Mouse (Mus musculus): ENCODE results near the gene Setd1a. TPM values are rescaled to one million over a fixed set of nuclear protein-coding genes. Genes with fewer than 3 reads are reported as not detected.
"Not testable (repeated sequence)": the region's sequence is repeated elsewhere in the genome, so short reads cannot be mapped to it uniquely, and the experiment has no call there.

Setd1a gene
- total RNA-seq, 2 experiments from 2014 or later = 30.3 to 32.4 TPM

DNA sequence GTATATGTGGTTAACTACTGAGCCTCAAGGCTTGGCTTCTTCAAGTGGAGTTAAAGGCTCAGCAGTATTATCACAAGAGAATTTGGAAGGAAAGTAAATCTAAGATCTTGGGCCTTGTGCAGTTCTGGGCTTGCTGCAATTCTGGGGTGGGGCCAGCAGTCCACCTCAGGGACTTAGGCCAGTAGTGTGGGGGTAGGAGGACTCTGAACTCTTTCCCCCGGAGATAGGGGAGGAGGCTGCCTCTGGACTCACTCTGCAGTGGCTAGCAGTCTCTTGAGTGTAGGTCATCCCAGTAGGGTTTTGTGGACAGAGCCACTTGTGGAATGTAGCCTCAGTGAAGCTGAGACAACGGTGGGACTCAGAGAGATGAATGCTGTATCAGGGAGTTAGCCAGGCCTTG, 10.7 kb upstream of the Setd1a start:
- no peak for DNase-seq (ENCODE audit: low spot score in 2 of 2)

DNA sequence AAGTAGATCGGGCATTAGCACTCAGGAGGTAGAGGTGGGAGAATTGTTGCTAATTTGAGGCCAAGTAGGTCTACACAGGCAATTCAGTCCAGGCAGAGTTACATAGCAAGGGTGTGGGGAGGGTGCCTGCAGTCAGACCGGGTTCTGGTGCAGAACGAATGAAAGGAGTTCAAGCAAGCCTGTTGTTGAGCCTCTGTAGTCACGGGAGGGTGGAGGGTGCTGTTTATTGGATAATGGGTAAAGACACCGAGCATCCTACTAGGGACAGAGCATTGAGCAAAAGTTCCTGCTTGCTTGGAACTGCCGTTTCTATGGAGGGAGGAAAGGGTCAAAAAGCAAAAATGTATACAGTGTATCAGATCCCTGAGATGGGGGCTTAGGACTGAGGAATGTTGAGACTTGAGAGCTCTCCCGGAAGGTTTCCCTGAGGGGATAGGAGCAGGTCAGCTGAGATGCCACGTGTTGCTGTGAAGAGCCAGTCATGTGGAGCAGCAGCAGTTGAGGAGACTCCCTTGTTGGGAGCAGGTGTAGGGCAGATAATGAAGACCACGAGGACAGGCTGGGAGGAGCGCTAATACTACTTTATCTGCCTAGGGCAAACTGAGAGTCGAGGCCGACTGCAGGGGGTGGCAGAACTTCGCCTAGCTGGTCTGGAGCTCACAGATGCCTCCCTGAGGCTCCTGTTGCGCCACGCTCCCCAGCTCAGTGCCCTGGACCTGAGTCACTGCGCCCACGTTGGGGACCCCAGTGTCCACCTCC, 9.4 kb upstream of the Setd1a start:
- no peak for DNase-seq (ENCODE audit: low spot score in 2 of 2)

DNA sequence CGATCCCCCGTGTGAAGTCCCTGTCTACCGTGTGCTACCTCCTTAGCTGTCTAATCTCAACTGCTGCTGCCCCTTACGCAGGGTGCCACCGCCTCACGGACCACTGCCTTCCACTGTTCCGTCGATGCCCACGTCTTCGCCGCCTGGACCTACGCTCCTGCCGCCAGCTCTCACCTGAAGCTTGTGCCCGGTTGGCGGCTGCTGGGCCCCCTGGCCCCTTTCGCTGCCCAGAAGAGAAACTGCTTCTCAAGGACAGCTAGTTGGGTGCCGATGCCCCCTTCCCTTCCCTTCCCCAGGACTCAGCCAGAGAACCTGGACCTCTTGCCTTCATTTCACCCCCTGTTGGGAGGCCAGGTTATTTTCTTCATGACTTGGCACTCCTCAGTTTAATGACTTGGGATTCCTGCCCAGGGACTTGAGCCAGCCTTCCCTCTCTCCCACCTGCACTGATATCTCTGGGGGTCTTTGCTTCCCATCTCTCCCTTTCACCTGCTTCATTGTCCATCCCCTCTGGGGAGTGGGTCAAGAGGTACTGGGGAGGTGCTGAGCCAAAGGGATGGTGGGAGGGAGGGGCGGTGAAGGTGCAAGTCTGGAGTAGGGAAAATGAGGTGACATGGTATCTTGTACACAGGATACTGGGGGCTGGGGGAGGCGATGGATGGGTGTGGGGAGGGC, 8.7 kb upstream of the Setd1a start:
- DNase-seq (ENCODE audit: low spot score in 2 of 2) = no peak

DNA sequence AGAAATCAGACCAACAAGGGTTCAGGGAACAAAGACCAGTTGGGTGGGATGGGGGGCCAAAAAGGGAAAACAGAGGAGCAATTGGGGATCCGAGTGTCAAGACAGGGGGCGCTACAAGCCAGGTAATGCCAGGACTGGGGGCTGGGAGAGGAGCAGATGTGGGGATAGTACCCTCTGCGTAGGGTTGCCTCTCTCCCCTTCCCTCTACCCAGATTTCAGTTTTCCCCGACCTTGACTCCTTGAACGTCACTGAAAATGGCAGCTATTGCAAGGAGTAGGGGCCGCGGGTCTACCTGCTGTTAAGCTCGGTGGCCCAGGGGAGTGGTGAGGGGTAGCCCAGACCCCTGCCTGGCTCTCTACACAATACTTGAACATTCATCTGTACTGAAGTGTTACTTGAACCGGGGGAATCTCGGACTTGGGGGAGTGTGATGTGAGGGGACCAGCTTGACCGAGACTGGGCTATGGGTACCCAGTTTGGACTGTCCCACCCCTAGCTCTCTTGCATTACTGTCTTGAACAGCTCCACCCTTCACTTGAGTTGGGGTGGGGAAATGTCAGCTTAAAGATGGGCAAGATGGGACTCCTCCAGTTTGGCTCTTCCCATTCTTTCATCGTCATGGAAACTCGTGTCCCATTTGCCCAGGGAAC, 8.0 kb upstream of the Setd1a start:
- DNase-seq (ENCODE audit: low spot score in 2 of 2) = no peak

DNA sequence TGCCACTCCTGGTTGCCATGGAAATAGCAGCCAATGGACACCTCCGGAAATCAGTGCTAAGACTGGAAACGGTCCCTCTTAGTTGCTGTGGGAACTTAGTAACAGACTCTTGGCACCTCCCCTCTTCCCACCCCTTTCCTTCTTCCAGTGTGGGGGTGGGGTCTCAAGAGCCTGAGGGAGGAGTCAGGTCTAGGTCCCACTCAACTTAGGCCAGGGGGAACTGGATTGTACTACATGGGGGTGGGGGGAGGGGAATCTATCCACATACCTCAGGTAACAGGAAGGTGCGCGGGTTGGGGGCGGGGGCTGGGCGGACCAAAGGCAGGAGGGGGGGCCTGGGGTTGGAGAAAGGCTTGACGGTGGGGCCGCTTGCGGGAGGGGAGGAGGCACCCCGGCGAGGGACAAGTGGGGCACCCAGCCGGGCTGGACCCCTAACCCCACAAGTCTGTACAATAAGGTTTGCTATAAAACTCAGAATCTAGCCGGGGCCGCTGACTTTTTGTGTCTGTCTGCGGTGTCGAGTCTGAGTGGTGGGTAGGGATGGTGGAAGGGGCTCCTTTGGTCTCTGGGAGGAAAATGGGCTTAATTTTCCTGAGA, 7.4 kb upstream of the Setd1a start:
- DNase-seq (ENCODE audit: low spot score in 2 of 2) = peak; percentile 78 to 90

DNA sequence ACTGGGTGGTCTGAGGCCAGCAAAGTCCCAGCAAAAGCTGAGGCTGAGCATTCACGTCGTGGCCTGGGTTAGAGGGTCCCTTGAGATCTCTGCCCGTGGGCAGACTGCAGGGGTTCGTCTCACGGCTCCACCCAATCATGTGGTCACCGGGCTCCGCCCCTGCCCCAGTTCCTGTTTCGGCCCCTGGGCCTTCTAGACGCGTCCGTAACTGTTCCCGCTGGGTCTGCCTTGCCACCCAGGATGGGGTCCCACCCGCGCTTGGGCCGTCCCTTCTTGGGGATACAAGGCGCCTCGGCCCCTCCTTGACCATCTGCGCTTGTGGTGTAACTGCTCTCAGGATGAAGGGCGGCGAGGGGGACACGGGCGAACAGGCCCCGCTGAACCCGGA, 6.8 kb upstream of the Setd1a start, which contains the start of gene Orai3:
Gene Orai3, plus strand, starts transcription at position 165 of the 388 bp plus-strand sequence.
- DNase-seq (ENCODE audit: low spot score in 2 of 2) = peak; percentile 71 to 88

DNA sequence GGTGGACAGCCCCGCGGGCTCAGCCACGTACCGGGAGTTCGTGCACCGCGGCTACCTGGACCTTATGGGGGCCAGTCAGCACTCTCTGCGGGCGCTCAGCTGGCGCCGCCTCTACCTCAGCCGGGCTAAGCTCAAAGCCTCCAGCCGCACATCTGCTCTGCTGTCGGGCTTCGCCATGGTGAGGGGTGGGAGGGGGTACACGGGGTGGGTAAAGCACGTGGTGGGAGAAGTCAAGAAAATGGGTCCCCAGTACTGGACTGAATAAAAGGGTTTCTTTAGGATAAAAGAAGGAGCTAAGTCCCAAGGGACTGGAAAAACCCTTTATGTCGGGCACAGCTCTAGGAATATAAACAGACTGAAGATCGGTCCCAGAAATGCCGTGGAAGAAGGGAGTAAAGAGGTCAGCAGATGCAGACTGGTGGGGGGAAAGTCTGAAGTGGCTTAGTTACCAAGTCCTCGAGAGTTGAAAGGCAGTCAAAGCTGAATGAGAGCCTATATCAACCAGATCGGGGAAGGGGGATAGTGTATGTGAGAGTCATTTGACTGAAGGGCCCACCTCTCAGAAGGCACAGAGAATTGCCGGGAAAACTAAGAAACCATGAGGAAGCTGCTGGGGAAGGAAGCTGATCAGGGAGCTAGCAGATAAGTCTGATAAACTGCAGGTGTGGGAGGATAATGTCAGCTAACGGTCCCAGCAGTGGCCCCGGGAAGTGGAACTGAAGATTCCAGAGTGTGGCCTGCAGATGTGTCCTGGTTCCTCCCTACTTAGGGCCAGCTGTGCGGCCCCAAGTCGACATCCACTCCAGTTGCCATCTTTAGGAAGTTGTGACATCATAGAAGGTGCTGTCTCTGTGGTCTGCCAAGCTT, 6.2 kb upstream of the Setd1a start:
- DNase-seq (ENCODE audit: low spot score in 2 of 2) = no peak

DNA sequence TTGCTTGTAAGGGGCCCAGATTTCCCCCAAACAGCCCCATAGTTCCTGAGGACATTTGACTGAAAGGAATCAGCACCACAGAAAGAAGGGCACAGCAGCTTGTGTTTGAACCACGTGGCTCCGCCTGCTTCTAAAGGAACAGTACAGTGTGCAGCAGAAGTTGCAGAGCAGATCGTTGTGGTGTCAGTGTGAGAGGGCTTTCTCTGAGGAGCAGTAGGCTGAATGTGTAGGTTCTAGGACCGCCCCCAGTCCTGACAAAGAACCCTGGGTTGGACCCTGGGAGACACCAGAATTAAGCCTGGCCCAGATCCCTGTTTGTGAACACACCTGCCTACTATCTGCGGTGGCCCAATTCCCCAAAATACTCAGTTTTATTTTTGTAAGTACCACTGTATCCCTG, 5.2 kb upstream of the Setd1a start:
- DNase-seq (ENCODE audit: low spot score in 2 of 2) = no peak

DNA sequence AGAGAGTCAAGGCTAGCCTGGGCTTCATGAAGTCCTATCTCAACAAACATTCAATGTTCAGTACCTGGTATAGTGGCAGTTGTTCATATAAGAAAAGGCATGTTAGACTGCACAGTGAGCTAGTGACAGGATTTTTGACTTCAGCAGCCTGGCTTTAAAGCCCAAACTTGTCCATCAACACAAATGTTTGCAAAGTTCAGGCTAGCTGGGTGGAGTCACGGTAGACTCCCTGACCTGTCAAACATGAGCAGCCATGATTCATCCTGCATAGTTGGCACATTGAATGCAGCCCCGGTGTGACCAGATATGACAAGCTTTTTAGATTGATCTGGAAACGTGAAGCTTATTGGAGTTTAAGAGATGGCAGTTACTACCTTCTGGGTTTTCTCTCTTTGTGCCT, 4.4 kb upstream of the Setd1a start:
- DNase-seq (ENCODE audit: low spot score in 2 of 2) = no peak

DNA sequence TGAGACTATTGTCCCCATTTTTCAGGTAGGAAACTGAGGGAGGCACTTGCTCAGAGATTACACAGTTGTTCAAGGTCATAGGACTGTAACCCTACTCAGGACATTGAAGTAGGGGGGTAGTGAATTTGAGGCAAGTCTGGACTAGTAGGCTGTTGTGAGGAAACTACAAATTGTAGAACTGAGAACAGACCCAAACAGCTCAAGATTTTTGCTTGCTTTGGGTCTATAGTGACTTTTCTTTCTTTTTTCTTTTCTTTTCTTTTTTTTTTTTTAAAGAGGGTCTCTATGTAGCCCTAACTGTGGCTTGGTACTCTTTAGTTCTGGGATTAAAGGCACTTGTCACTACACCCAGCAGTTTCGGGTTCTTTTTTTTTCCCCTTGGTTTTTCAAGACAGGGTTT, 3.9 kb upstream of the Setd1a start:
- DNase-seq (ENCODE audit: low spot score in 2 of 2) = no peak

DNA sequence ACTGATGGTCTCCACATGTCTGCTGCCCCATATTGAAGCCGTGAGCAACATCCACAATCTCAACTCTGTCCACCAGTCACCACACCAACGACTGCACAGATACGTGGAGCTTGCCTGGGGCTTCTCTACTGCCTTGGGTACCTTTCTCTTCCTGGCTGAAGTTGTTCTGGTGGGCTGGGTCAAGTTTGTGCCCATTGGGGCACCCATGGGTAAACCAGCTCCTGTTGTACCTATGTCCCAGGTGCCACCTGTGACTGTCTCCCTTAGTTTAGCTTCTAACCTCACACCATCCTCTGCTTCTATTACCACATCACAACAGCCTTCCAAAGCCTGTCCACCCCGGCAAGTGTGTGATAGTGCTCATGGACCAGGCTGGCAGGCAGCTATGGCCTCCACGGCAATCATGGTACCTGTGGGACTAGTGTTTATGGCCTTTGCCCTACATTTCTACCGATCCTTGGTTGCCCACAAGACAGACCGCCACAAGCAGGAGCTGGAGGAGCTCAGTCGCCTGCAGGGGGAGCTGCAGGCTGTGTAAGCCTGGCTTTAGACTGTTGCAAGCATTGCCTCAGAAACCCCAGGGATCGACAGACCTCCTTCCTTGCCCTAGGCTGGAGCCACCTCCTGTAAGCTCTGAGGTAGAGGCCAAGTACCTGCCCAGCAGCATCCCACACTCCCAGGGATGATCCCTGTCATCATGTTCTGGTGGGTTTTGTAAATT, 2.6 kb upstream of the Setd1a start:
- DNase-seq (ENCODE audit: low spot score in 2 of 2) = peak in 1 of 2 experiments; percentile 68

DNA sequence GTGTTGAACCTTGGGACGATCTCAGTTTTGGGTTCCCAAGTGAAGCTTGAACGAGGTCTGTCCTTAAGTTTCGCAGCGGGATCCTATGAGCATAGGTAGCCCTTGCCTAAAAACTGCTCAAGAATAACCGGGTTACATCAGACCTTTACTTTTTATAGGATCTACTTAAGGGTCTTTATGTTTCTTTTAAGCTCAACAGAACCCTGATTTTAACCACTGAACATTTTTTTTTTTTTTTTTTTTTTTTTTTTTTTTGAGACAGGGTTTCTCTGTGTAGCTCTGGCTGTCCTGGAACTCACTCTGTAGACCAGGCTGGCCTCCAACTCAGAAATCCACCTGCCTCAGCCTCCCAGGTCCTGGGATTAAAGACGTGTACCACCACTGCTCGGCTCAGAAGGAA, 633 bp upstream of the Setd1a start:
- not testable (repeated sequence) for DNase-seq (ENCODE audit: low spot score in 2 of 2)

DNA sequence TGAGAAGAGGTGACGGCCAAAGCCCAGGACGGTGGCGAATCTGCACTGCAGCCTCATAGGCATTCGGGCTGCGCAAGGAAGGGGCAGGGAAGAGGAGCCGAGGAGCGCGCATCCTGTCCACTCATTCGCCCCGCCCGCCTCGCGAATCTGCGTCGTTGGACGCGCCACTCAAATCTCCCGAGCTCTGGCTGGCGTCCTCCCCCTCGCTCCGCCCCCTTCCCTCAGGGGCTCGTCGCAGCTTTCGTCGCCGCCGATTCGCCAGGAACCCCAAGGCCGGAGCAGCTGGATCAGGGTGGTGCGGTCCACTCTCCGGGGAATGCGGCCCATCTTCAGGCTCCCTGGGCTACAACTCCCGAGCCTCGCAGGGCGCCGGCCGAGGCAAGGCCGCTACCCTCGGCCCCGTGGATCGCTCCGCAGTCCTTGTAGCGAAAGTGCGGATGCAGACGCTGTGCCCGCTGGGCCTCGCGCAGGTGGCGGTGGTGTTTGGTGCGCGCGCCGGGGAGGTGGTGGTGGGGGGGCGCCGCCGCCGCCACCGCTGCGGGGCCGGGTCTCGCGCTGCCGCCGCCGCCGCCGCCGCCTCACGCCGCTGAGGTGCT, 506 bp downstream of the Setd1a start:
- peak; percentile 96 to 98 for DNase-seq (ENCODE audit: low spot score in 2 of 2)

DNA sequence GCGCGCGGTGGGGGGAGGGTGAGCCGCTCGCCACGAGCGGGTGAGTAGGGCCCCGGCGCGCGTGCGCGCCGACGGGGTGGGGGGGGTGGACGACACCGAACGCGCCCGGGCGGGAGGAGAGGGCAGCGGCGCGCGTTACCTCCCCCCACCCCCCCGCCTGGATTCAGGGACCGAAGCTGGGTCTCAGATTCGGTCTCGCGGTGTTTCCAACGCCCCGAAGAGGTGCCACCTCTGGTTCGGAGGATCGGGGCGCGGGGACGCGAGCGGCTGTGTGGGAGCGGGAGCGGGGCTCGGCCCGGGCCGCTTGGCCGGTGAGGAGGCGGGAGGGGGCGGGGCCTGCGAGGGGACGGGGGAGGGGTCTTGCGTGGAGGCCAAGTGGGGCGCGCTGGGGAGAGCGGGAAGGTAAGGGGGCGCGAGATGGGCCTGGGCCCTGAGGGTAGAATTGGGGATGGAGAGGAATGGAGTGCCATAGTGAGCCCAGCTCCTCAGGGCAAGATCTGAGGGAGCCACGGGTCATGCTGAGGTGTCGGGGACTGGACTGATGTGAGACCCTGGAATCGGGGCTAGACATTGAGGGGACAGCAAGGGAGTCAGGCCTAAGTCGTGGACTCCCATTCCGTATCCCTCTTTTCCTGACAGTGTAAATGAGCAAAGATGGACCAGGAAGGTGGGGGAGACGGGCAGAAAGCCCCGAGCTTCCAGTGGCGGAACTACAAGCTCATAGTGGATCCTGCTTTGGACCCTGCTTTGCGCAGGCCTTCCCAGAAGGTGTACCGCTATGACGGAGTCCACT, 1.2 kb downstream of the Setd1a start:
- peak; percentile 59 to 73 for DNase-seq (ENCODE audit: low spot score in 2 of 2)

DNA sequence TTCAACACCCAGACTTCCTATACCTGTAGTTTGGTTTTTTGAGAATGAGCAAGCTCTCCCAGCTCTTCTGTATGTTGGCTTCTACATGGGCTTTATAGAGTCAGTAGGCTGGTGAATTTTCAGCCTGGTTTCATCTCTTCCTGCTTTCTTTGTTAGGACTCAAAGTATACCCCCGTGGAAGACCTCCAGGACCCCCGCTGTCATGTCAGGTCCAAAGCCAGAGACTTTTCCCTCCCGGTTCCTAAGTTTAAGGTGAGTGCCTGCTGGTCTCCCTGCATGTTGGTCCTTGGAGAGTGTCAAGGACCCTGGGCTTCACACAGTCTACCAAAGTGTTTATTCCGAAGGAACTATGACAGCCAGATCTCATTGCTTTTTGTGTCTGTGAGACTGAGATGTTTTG, 1.9 kb downstream of the Setd1a start:
- DNase-seq (ENCODE audit: low spot score in 2 of 2) = no peak

DNA sequence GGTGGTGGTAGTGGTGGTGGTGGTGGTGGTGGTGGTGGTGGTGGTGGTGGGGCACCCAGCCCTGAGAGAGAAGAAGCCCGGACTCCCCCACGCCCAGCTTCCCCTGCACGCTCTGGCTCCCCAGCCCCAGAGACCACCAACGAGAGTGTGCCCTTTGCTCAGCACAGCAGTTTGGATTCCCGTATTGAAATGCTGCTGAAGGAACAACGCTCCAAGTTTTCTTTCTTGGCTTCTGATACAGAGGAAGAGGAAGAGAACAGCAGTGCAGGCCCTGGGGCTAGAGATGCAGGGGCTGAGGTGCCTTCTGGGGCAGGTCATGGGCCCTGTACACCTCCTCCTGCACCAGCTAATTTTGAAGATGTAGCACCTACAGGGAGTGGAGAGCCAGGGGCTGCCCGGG, 8.8 kb downstream of the Setd1a start, which contains the start of gene Gm49388:
Gene Gm49388, plus strand, starts transcription at position 301 of the 400 bp plus-strand sequence.
- no peak for DNase-seq (ENCODE audit: low spot score in 2 of 2)

DNA sequence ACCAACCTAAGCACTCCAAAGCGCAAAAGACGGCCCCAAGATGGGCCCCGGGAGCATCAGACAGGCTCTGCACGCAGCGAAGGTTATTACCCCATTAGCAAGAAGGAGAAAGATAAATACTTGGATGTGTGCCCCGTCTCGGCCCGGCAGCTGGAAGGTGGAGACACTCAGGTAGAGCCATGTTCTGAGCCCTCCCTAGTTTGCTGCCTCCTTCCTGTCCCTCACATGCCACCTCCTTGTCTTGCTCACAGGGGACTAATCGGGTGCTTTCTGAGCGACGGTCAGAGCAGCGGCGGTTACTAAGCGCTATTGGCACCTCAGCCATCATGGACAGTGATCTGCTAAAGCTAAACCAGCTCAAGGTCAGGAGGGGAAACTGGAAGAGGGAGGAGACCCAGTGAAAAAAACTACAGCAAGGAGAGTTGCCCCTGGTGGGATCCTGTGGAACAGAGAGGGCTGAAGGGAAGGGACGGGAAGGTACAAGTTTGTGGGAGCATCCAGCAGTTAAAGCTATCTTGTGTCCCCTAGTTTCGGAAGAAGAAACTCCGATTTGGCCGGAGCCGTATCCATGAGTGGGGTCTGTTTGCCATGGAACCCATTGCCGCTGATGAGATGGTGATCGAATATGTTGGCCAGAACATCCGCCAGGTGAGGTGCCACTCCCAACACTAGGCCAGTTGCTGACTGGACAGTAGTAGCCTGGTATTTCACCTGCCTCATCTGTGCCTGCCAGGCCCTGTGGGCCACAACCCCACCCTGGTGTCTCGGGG, 20.8 kb downstream of the Setd1a start:
- DNase-seq (ENCODE audit: low spot score in 2 of 2) = no peak

DNA sequence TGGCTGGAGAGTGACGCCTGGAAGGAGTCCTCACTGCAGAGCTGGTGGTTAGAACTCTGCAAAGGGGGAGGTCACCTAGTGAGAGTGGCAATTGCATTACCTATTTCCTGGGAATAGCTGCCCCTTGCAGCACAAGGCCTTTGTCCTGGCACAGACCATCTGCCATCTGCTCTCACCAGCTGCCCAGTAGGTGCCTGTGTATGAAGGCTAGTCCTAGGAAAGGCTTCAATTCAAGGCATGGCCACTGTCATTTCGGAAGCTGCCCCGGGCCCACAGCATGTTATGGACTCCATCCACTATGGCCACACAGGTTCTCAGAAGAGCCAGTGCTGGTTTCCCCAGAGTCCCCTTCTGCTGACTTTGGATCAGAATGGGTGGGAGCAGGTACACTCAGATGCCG, 22.1 kb downstream of the Setd1a start:
- no peak for DNase-seq (ENCODE audit: low spot score in 2 of 2)
